Mouse (Mus musculus): ENCODE results near the gene Crtc1. TPM values are rescaled to one million over a fixed set of nuclear protein-coding genes. Genes with fewer than 3 reads are reported as not detected.

Gene Crtc1
- polyA plus RNA-seq, 1 experiment = 7.6 TPM

GRCm38 (mm10) chr8:70397611-70398563, 41.5 kb downstream of the Crtc1 start:
- 90% methylated on average over 16 of the region's 16 CpGs for WGBS
- no peak for DNase-seq (ENCODE audit: low read depth, low spot score)

GRCm38 (mm10) chr8:70396184-70396583, 43.2 kb downstream of the Crtc1 start:
- 52% methylated on average over 5 of the region's 5 CpGs for WGBS
- DNase-seq (ENCODE audit: low read depth, low spot score) = no peak

- peak; percentile 55 for DNase-seq (ENCODE audit: low read depth, low spot score)
- 30% methylated on average over 5 of the region's 5 CpGs for WGBS
Observed at GRCm38 (mm10) chr8:70395649-70396048, 43.7 kb downstream of the Crtc1 start.

GRCm38 (mm10) chr8:70394269-70394998, 44.9 kb downstream of the Crtc1 start:
- WGBS = 94% methylated on average over 8 of the region's 8 CpGs
- no peak for DNase-seq (ENCODE audit: low read depth, low spot score)

- DNase-seq (ENCODE audit: low read depth, low spot score) = no peak
- WGBS = 94% methylated on average over 5 of the region's 5 CpGs
Observed at GRCm38 (mm10) chr8:70393087-70393486, 46.3 kb downstream of the Crtc1 start.

- no peak for DNase-seq (ENCODE audit: low read depth, low spot score)
- 62% methylated on average over 2 of the region's 2 CpGs for WGBS
Observed at GRCm38 (mm10) chr8:70389678-70390077, 49.7 kb downstream of the Crtc1 start.

- DNase-seq (ENCODE audit: low read depth, low spot score) = no peak
- WGBS = 38% methylated on average over 3 of the region's 3 CpGs
Observed at GRCm38 (mm10) chr8:70383287-70383686, 56.1 kb downstream of the Crtc1 start.

- DNase-seq (ENCODE audit: low read depth, low spot score) = no peak
- 73% methylated on average over 12 of the region's 12 CpGs for WGBS
Observed at GRCm38 (mm10) chr8:70380069-70380468, 59.3 kb downstream of the Crtc1 start.

GRCm38 (mm10) chr8:70377049-70377448, 62.3 kb downstream of the Crtc1 start:
- DNase-seq (ENCODE audit: low read depth, low spot score) = no peak
- WGBS = 19% methylated on average over 15 of the region's 15 CpGs

GRCm38 (mm10) chr8:70376275-70376741, 63.1 kb downstream of the Crtc1 start:
- 3% methylated on average over 37 of the region's 37 CpGs for WGBS
- no peak for DNase-seq (ENCODE audit: low read depth, low spot score)

- DNase-seq (ENCODE audit: low read depth, low spot score) = no peak
- WGBS = 3% methylated on average over 35 of the region's 35 CpGs
Observed at GRCm38 (mm10) chr8:70375212-70375859, 64.0 kb downstream of the Crtc1 start.

GRCm38 (mm10) chr8:70374318-70374927, 65.0 kb downstream of the Crtc1 start:
- WGBS = under 1% methylated on average over 53 of the region's 53 CpGs
- no peak for DNase-seq (ENCODE audit: low read depth, low spot score)

GRCm38 (mm10) chr8:70373397-70374317, 65.7 kb downstream of the Crtc1 start, which contains the start of gene Comp:
TSS of gene Comp (plus strand) at chr8:70373558.
- DNase-seq (ENCODE audit: low read depth, low spot score) = no peak
- 5% methylated on average over 47 of the region's 47 CpGs for WGBS

- DNase-seq (ENCODE audit: low read depth, low spot score) = no peak
- 66% methylated on average over 6 of the region's 6 CpGs for WGBS
Observed at GRCm38 (mm10) chr8:70371951-70372350, 67.4 kb downstream of the Crtc1 start.

- no peak for DNase-seq (ENCODE audit: low read depth, low spot score)
- 92% methylated on average over 7 of the region's 7 CpGs for WGBS
Observed at GRCm38 (mm10) chr8:70370476-70370875, 68.9 kb downstream of the Crtc1 start.

GRCm38 (mm10) chr8:70366588-70366987, 72.8 kb downstream of the Crtc1 start:
- 59% methylated on average over 5 of the region's 5 CpGs for WGBS
- DNase-seq (ENCODE audit: low read depth, low spot score) = no peak

GRCm38 (mm10) chr8:70364066-70364465, 75.3 kb downstream of the Crtc1 start:
- 17% methylated on average over 5 of the region's 5 CpGs for WGBS
- no peak for DNase-seq (ENCODE audit: low read depth, low spot score)

- WGBS = 82% methylated on average over 10 of the region's 10 CpGs
- no peak for DNase-seq (ENCODE audit: low read depth, low spot score)
Observed at GRCm38 (mm10) chr8:70361484-70362032, 77.8 kb downstream of the Crtc1 start.
